Mouse (Mus musculus) myocyte (in vitro differentiated cells): Measurements from ENCODE around the gene Gm11492. TPM values are rescaled to one million over a fixed set of nuclear protein-coding genes. Genes with fewer than 3 reads are reported as not detected.
A peak's percentile ranks its signal among the peaks of the same experiment; 100 is the strongest.

Experiments used
- H3K27me3 ChIP-seq: one replicate; pipeline ENCODE4 v1.6.1; 2011; ENCODE audit not compliant: control insufficient read depth, insufficient read depth, insufficient read length
- H3K36me3 ChIP-seq: one replicate; pipeline ENCODE4 v1.6.1; 2011; ENCODE audit not compliant: control insufficient read depth, insufficient read depth
- H3K4me2 ChIP-seq: one replicate; pipeline ENCODE4 v1.6.1; 2011; ENCODE audit warnings: low read depth, control low read depth
- H3K4me3 ChIP-seq: one replicate; pipeline ENCODE4 v1.5.1; 2011; ENCODE audit warnings: mild to moderate bottlenecking, control low read depth, moderate library complexity
- H3K79me2 ChIP-seq: one replicate; pipeline ENCODE4 v1.6.1; 2011; ENCODE audit not compliant: control insufficient read depth, insufficient read depth
- H3ac ChIP-seq: one replicate; pipeline ENCODE4 v1.6.1; 2011; ENCODE audit not compliant: control insufficient read depth, insufficient read length
- CEBPB ChIP-seq: IDR thresholded peaks from 2 replicates; pipeline ENCODE4 v1.6.1; 2011; ENCODE audit warnings: mild to moderate bottlenecking, moderate library complexity; ENCODE audit not compliant: poor library complexity, insufficient read depth, severe bottlenecking
- E2F4 ChIP-seq: IDR thresholded peaks from one replicate; pipeline ENCODE4 v1.6.1; 2011; ENCODE audit warnings: mild to moderate bottlenecking, control low read depth, moderate library complexity; ENCODE audit not compliant: insufficient read depth
- MAX ChIP-seq: IDR thresholded peaks from one replicate; pipeline ENCODE4 v1.6.1; 2011; ENCODE audit warnings: low read depth, mild to moderate bottlenecking, control low read depth
- MYOD1 ChIP-seq, 3 experiments: IDR thresholded peaks; one replicate each; pipeline ENCODE4 v1.6.1; 2011; ENCODE audit warnings: control low read depth in 2 of 3, low read depth in 2 of 3, mild to moderate bottlenecking in 2 of 3, moderate library complexity in 1 of 3; ENCODE audit not compliant: insufficient read length in 2 of 3, control insufficient read depth in 1 of 3
- MYOG ChIP-seq, 3 experiments: IDR thresholded peaks; one replicate each; pipeline ENCODE4 v1.6.1; 2011; ENCODE audit warnings: control low read depth in 2 of 3, low read depth in 2 of 3, mild to moderate bottlenecking in 2 of 3; ENCODE audit not compliant: insufficient read length in 2 of 3, control insufficient read depth in 1 of 3, insufficient read depth in 1 of 3
- POLR2A ChIP-seq: IDR thresholded peaks from one replicate; pipeline ENCODE4 v1.6.1; 2011; ENCODE audit warnings: low read depth, mild to moderate bottlenecking, control low read depth, moderate library complexity; ENCODE audit not compliant: insufficient read length
- POLR2AphosphoS2 ChIP-seq: IDR thresholded peaks from one replicate; pipeline ENCODE4 v1.6.1; 2011; ENCODE audit warnings: low read depth, control low read depth; ENCODE audit not compliant: insufficient read length
- REST ChIP-seq: IDR thresholded peaks from one replicate; pipeline ENCODE4 v1.6.1; 2011; ENCODE audit warnings: mild to moderate bottlenecking, control low read depth, moderate library complexity; ENCODE audit not compliant: insufficient read depth, insufficient read length
- SRF ChIP-seq: IDR thresholded peaks from one replicate; pipeline ENCODE4 v1.6.1; 2011; ENCODE audit warnings: low read depth; ENCODE audit not compliant: control insufficient read depth, insufficient read length
- TCF12 ChIP-seq: IDR thresholded peaks from one replicate; pipeline ENCODE4 v1.6.1; 2011; ENCODE audit warnings: mild to moderate bottlenecking, control low read depth; ENCODE audit not compliant: poor library complexity, insufficient read depth, severe bottlenecking
- TCF3 ChIP-seq: IDR thresholded peaks from one replicate; pipeline ENCODE4 v1.6.1; 2011; ENCODE audit warnings: low read depth, control low read depth; ENCODE audit not compliant: insufficient read length
- USF1 ChIP-seq: IDR thresholded peaks from one replicate; pipeline ENCODE4 v1.6.1; 2011; ENCODE audit warnings: low read depth, mild to moderate bottlenecking, control low read depth, moderate library complexity
- polyA plus RNA-seq: library from polyadenylated mRNA; unstranded; fragments of >200 nt; fragmentation: generic; extraction: Trizol; gene quantifications from one replicate; pipeline ENCODE4 v1.2.1, GENCODE M21; 2012; ENCODE audit warnings: missing spikeins

The Gm11492 gene
- polyA plus RNA-seq, 1 experiment, result not detected

- H3K79me2 ChIP-seq, result no peaks in the 10 kb centered on the region
- TF ChIP-seq SRF (no peak), MAX (no peak), USF1 (no peak), TCF3 (peak; percentile 94), MYOD1 (IDR thresholded peaks at IDR 0.05; ENCODE audit: control insufficient read depth in 1 of 3, insufficient read length in 2 of 3, low read depth in 2 of 3) (peak; percentile 53 to 99 (median 96)), MYOG (IDR thresholded peaks at IDR 0.05; ENCODE audit: control insufficient read depth in 1 of 3, insufficient read depth in 1 of 3, insufficient read length in 2 of 3, low read depth in 2 of 3) (peak; percentile 92 to 100 (median 98)), POLR2A (no peak), TCF12 (peak; percentile 96), CEBPB (no peak)
- no peak overlapping the region for H3K4me3 ChIP-seq
- peaks cover 34% of the 10 kb centered on the region for H3K27me3 ChIP-seq
- H3ac ChIP-seq, result no peak overlapping the region
- H3K36me3 ChIP-seq, result no peaks in the 10 kb centered on the region
- H3K4me2 ChIP-seq, result peak overlapping the region; percentile 14
Observed at GRCm38 (mm10) chr11:87573751-87574150, 7.3 kb downstream of the Gm11492 start.

- H3K79me2 ChIP-seq, result no peaks in the 10 kb centered on the region
- peaks cover 25% of the 10 kb centered on the region for H3K27me3 ChIP-seq
- peak overlapping the region; percentile 14 for H3K4me2 ChIP-seq
- no peaks in the 10 kb centered on the region for H3K36me3 ChIP-seq
- H3ac ChIP-seq, result no peak overlapping the region
- TF ChIP-seq TCF12 (no peak), MYOG (IDR thresholded peaks at IDR 0.05; ENCODE audit: control insufficient read depth in 1 of 3, insufficient read depth in 1 of 3, insufficient read length in 2 of 3, low read depth in 2 of 3) (no peak), MAX (no peak), TCF3 (no peak), POLR2A (no peak), SRF (no peak), MYOD1 (IDR thresholded peaks at IDR 0.05; ENCODE audit: control insufficient read depth in 1 of 3, insufficient read length in 2 of 3, low read depth in 2 of 3) (no peak), POLR2AphosphoS2 (no peak), CEBPB (no peak), REST (no peak), E2F4 (no peak), USF1 (no peak)
- no peak overlapping the region for H3K4me3 ChIP-seq
Observed at GRCm38 (mm10) chr11:87574520-87575180, 8.2 kb downstream of the Gm11492 start.

GRCm38 (mm10) chr11:87577601-87578248, 11.3 kb downstream of the Gm11492 start:
- H3ac ChIP-seq, result no peak overlapping the region
- no peaks in the 10 kb centered on the region for H3K79me2 ChIP-seq
- peaks cover 20% of the 10 kb centered on the region for H3K27me3 ChIP-seq
- no peaks in the 10 kb centered on the region for H3K36me3 ChIP-seq
- TF ChIP-seq POLR2AphosphoS2, result no peak
- TF ChIP-seq MAX, result no peak
- no peak for TF ChIP-seq SRF
- no peak for TF ChIP-seq MYOD1 (IDR thresholded peaks at IDR 0.05; ENCODE audit: control insufficient read depth in 1 of 3, insufficient read length in 2 of 3, low read depth in 2 of 3)
- TF ChIP-seq USF1, result no peak
- no peak for TF ChIP-seq TCF3
- TF ChIP-seq CEBPB, result no peak
- TF ChIP-seq REST, result no peak
- no peak for TF ChIP-seq E2F4
- no peak for TF ChIP-seq MYOG (IDR thresholded peaks at IDR 0.05; ENCODE audit: control insufficient read depth in 1 of 3, insufficient read depth in 1 of 3, insufficient read length in 2 of 3, low read depth in 2 of 3)
- no peak for TF ChIP-seq POLR2A
- no peak for TF ChIP-seq TCF12
- no peak overlapping the region for H3K4me3 ChIP-seq
- no peak overlapping the region for H3K4me2 ChIP-seq

- peaks cover 20% of the 10 kb centered on the region for H3K27me3 ChIP-seq
- H3K4me2 ChIP-seq, result no peak overlapping the region
- H3K4me3 ChIP-seq, result no peak overlapping the region
- no peak overlapping the region for H3ac ChIP-seq
- H3K36me3 ChIP-seq, result no peaks in the 10 kb centered on the region
- TF ChIP-seq MAX (no peak), USF1 (no peak), TCF12 (no peak), REST (no peak), MYOG (IDR thresholded peaks at IDR 0.05; ENCODE audit: control insufficient read depth in 1 of 3, insufficient read depth in 1 of 3, insufficient read length in 2 of 3, low read depth in 2 of 3) (no peak), POLR2AphosphoS2 (no peak)
- no peaks in the 10 kb centered on the region for H3K79me2 ChIP-seq
Observed at GRCm38 (mm10) chr11:87578249-87578962, 12.0 kb downstream of the Gm11492 start.
